Mouse (Mus musculus): Measurements from ENCODE around the gene Zfp276.
A peak's percentile ranks its signal among the peaks of the same experiment; 100 is the strongest.
"Not testable (repeated sequence)": the region's sequence is repeated elsewhere in the genome, so short reads cannot be mapped to it uniquely, and the experiment has no call there.

The Zfp276 gene

GRCm38 (mm10) chr8:123254099-123254885 lies at the start of gene Zfp276, which contains the start of gene Vps9d1:
TSS of gene Zfp276 (plus strand) at chr8:123254195.
TSS of gene Vps9d1 (minus strand) at chr8:123254348.
- DNase-seq (ENCODE audit: low spot score): peak; percentile 80

- no peak for DNase-seq (ENCODE audit: low spot score)
Observed at GRCm38 (mm10) chr8:123211876-123212275, 42.1 kb upstream of the Zfp276 start.

GRCm38 (mm10) chr8:123212321-123213117 lies 41.5 kb upstream of the Zfp276 start, which contains the start of the genes Chmp1a and Spata33:
TSS of gene Chmp1a (minus strand) at chr8:123212763.
TSS of gene Spata33 (plus strand) at chr8:123212832.
- peak; percentile 81 for DNase-seq (ENCODE audit: low spot score)

GRCm38 (mm10) chr8:123213118-123213772 lies 40.8 kb upstream of the Zfp276 start:
- no peak for DNase-seq (ENCODE audit: low spot score)

- no peak for DNase-seq (ENCODE audit: low spot score)
Observed at GRCm38 (mm10) chr8:123215430-123215829, 38.6 kb upstream of the Zfp276 start.

GRCm38 (mm10) chr8:123220917-123221316 lies 33.1 kb upstream of the Zfp276 start:
- no peak for DNase-seq (ENCODE audit: low spot score)

GRCm38 (mm10) chr8:123224278-123225266 lies 29.4 kb upstream of the Zfp276 start, which contains the start of gene Cdk10:
TSS of gene Cdk10 (plus strand) at chr8:123224842.
- DNase-seq (ENCODE audit: low spot score): peak; percentile 89

GRCm38 (mm10) chr8:123228416-123228815 lies 25.6 kb upstream of the Zfp276 start:
- no peak for DNase-seq (ENCODE audit: low spot score)

GRCm38 (mm10) chr8:123230326-123230725 lies 23.7 kb upstream of the Zfp276 start:
- not testable (repeated sequence) for DNase-seq (ENCODE audit: low spot score)

GRCm38 (mm10) chr8:123231742-123232141 lies 22.3 kb upstream of the Zfp276 start:
- no peak for DNase-seq (ENCODE audit: low spot score)

GRCm38 (mm10) chr8:123232553-123232952 lies 21.4 kb upstream of the Zfp276 start:
- DNase-seq (ENCODE audit: low spot score): no peak

GRCm38 (mm10) chr8:123233300-123233699 lies 20.7 kb upstream of the Zfp276 start:
- DNase-seq (ENCODE audit: low spot score): no peak

GRCm38 (mm10) chr8:123233760-123234159 lies 20.2 kb upstream of the Zfp276 start:
- no peak for DNase-seq (ENCODE audit: low spot score)

GRCm38 (mm10) chr8:123234918-123235519 lies 19.0 kb upstream of the Zfp276 start:
- DNase-seq (ENCODE audit: low spot score): no peak

- peak; percentile 76 for DNase-seq (ENCODE audit: low spot score)
Observed at GRCm38 (mm10) chr8:123235520-123236497, 18.2 kb upstream of the Zfp276 start, which contains the start of gene Spata2l. TSS of gene Spata2l (minus strand) at chr8:123236233.

GRCm38 (mm10) chr8:123239398-123239797 lies 14.6 kb upstream of the Zfp276 start:
- DNase-seq (ENCODE audit: low spot score): no peak

- DNase-seq (ENCODE audit: low spot score): no peak
Observed at GRCm38 (mm10) chr8:123242107-123242923, 11.7 kb upstream of the Zfp276 start.

GRCm38 (mm10) chr8:123243053-123243452 lies 10.9 kb upstream of the Zfp276 start:
- no peak for DNase-seq (ENCODE audit: low spot score)

Data from spleen, adult 12 weeks (tissue).